Mouse (Mus musculus) megakaryocyte, adult 5-6 weeks (primary cell): Measurements from ENCODE around the gene Pik3cg. TPM values are rescaled to one million over a fixed set of nuclear protein-coding genes. Genes with fewer than 3 reads are reported as not detected.
"Not testable (repeated sequence)": the region's sequence is repeated elsewhere in the genome, so short reads cannot be mapped to it uniquely, and the experiment has no call there.

ENCODE experiments used
- ATAC-seq: 2 replicates; pipeline ENCODE4 v1.8.0; 2016; ENCODE audit warnings: mild to moderate bottlenecking, inconsistent platforms; ENCODE audit not compliant: poor library complexity, severe bottlenecking
- total RNA-seq, 2 experiments: library from RNA; stranded (forward) in 1 of 2; stranded (reverse) in 1 of 2; fragments of 153-499, 151-499 nt in 1 of 2; fragments of 221-1000, 200-1000 nt in 1 of 2; gene quantifications; 2 replicates each; pipeline versions ENCODE4 v1.2.3 to v1.2.4; 2015 to 2017

Gene Pik3cg
- total RNA-seq (2015) = 122 and 129 TPM in 2 replicates
- total RNA-seq (2017) = 57.3 and 67.7 TPM in 2 replicates

DNA sequence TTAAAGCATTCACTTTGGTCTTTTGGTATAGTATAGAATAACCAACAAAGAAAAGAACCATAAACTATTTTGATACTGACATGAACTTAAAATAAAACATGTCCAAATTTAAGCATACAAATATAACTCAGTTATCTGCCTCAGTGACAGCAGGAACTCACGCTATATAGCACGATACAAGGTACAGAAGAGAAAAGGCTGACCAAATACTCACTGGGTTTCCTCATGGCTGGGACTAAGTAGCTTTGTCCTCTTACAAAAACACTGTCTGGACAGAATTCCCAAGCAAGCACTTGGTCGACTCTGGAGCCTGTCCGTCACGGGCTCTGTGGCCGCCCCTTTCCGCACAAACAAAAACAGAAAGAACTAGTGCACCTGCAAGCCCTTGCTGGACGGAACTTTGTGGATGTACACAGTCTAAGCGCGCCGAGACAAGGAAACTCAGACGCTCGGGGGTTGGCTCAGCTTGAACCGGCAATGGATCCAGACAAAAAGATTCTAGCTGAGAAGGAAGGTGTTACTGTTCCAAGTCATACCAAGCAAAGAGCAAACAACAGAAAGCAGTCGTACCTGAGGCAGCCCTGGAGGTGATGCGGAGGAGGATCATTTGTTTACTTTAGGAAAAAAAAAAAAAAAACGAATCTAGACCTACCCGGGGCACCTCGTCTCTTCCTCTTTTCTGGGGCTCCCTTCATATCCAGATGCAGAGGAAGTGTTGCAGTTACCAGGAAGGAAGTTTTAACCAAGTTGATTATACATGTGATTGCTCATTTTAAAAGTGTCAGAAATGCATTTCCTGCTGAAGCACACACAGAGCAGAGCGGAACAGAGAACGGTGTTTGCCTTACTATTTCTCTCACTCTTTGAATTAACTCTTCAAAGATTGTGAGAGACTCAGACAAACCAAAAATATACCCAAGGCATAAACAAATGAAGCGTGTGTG lies at the start of gene Pik3cg:
Gene Pik3cg (minus strand): TSS at position 712 of the 944 bp plus-strand sequence.
- ATAC-seq = peak; percentile 82

DNA sequence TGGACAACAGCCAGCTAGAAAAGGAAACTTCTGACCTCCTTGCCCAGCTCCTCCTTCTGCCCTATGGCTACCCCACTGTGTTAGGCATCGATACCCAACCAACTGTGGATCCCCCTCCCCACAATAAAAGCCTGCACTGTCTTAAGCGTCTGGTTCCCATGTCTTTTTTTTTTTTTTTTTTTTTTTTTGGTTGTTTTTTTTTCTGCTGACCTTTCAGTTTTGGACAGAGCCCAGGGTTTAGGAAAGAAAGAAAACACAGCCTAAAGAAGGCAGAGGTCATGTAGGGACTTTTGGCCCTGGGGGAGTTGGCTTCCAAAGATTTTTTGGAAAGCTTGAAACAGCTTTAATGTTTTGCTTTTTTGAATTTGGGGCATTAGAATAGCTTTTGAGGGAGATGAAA lies 40.0 kb upstream of the Pik3cg start:
- ATAC-seq = no peak

DNA sequence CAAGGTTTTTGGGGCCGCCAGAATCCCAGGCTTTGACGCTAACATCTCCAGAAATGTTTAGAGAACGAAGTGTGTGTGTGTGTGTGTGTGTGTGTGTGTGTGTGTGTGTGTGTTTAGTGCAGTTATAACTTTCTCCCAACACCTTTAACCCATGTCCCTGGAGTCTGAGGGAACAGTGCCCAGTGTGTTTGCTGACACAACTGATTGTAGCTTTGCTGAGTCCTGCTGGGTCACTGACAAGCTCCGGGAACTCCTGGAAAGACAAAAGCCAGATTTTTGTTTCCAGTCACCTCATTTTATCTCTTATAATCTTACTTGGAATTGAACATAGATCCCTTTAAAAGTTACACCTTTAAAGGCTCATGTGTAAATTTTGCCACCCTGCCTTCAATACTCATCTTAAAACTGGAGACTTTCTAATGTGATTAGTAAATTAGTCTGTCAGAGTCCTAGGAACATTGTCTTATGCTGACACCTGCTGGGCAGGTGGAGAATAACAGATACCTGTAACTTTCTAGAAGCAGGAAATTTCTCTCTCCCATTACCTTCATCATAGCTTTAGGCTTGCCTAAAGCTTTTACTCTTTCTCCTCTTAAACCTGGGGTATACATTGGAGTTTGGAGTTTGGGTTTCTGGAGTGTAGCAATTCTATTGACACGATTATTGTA lies 37.2 kb upstream of the Pik3cg start:
- peak; percentile 50; the same call in 1 of the 2 replicates for ATAC-seq

DNA sequence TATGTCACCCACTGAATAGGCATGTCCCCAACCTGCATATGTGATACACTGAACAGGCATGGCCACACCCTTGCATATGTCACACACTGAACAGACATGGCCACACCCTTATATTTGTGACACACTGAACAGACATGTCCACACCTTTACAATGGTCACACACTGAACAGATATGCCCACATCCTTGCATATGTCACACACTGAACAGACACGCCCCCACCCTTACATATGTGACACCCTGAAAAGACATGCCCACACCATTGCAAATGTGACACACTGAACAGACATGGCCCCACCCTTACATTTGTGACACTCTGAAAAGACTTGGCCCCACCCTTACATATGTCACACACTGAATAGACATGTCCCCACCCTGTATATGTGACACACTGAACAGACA lies 35.1 kb upstream of the Pik3cg start:
- ATAC-seq = peak; percentile 52

DNA sequence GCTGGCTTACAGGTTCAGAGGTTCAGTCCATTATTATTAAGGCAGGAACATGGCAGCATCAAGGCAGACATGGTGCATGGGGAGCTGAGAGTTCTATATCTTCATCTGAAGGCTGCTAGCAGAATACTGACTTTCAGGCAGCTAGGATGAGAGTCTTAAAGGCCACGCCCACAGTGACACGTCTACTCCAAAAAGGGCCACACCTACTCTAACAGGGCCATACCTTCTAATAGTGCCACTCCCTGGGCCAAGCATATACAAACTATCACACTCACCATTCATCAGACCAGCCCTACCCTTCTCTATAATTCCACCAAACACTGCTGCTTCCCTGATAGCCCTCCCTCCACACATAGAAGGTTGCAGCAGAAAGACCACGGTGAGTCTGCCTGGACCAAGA lies 30.7 kb upstream of the Pik3cg start:
- ATAC-seq = not testable (repeated sequence)

DNA sequence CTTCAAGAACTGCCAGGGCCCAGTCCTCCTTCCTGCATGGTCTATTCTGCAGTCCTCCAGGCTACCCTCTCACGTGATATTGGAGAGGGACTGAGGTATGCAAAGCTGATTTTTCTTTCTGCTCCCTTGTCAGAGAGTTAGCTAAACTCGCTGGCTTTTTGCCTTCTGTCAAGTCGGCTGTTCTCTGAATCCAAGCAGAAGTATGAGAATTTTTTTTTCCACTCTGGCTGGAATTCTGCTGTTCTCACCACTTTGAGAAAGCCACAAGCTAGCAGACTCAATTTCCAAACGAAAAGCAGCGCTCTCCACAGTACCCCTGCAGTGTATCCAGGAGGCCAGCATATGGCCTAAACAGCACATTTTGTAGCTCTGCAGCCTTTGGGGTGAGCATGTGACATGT lies 30.0 kb upstream of the Pik3cg start:
- ATAC-seq = no peak

DNA sequence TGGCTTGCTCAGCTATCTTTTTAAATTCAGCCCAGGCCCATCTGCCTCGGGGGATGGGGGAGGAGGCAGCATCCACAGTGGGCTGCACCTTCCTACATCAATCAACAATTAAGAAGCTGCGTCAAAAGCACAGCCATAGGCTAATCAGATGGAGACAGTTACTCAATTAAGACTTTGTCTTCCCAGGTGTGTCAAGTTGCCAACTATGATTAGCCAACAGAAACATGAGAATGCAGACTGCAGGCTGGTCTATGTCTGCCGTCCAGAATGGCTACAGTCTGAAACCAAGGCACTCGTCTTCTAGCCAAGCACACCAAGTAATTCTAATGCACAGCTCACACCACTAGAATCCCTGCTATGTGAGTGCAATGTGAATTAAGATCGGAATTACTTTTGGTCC lies 29.4 kb upstream of the Pik3cg start:
- no peak for ATAC-seq

DNA sequence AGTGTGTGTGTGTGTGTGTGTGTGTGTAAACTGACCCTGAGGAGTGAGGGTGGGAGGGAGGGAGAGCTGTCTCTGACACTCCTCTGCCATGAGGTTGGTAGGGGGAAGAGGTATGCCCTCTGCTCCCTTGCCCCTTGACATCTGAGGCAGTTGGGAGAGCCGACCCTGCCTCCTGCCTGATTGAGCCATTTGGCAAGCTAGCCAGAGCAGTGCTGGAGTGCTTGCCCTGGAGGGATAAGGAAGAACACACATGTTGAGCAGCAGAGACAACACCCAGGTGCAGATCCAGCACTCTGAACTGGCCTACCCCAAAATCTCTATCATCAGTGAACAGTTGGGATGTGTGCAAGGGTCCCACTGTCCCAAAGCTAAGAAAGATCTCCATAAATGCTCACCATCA lies 28.7 kb upstream of the Pik3cg start:
- ATAC-seq = no peak

DNA sequence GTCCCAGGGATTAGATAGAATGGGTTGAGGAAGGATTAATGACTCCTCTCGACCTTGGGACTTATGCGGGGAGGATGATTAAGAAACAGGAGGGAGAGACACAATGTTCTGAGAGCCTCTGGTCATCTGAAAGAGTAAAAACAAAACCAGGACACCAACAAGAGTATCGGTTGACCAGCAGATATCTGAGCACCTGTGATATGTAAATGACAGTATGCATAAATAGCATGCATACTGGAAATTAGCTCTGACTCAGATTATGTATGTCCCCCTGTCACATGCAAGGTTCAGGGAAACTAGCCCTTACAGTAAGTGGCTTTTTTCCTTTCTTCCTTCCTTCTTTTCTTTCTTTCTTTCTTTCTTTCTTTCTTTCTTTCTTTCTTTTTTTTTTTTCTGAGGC lies 28.0 kb upstream of the Pik3cg start:
- no peak for ATAC-seq

DNA sequence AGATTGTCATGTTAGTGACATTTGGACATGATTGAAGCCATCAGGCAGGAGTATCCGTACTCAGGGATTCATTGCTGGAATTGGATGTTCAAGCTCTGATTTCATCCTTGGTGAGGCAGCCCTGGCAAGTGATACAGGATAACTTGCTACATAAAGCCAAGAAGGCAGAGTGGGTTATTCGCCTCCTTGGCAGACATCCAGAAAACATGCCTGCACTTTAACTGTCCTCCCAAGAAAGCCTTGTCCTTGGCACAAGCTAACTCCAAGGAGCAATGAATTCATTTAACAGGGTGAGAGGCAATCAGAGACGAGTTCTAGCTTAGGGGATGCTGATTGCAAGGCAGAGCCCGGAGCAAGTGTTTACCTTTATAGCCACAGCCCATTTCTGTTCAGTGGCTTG lies 25.4 kb upstream of the Pik3cg start:
- no peak for ATAC-seq

DNA sequence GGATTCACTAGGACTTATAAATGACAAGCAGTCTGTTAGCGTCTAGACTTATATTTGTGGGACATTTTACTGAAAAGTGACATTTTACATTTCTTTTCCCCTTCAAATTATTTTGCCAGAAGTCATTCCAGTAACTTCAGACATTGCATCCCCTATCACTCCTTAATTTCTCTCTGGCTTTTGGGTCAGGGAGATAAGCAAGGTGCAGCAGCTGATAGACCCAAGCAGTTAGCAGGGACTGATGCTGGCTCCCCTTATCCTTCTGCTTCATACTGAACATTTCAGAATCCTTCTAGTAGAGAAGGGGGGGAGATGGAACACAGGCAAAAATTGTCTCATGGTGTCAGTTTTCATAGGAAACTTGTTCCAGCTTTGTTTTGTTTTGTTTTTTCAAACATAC lies 22.9 kb upstream of the Pik3cg start:
- no peak for ATAC-seq

DNA sequence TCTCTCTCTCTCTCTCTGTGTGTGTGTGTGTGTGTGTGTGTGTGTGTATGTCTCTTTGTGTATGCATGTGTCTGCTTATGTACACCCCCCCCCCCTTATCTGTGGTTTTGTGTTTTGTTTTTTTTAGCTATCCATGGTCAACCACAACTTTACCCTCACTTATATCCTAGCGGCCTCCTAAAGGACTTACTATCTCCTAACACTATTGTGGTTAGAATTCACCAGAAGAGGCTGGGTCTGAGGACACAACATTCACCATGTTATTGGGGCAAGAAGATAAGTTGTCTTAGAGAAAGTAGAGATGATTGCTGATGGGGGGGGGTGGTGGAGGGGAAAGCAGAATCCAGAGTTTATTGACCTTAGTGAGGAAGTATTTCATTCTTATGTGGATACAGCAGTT lies 15.2 kb upstream of the Pik3cg start:
- ATAC-seq = no peak

DNA sequence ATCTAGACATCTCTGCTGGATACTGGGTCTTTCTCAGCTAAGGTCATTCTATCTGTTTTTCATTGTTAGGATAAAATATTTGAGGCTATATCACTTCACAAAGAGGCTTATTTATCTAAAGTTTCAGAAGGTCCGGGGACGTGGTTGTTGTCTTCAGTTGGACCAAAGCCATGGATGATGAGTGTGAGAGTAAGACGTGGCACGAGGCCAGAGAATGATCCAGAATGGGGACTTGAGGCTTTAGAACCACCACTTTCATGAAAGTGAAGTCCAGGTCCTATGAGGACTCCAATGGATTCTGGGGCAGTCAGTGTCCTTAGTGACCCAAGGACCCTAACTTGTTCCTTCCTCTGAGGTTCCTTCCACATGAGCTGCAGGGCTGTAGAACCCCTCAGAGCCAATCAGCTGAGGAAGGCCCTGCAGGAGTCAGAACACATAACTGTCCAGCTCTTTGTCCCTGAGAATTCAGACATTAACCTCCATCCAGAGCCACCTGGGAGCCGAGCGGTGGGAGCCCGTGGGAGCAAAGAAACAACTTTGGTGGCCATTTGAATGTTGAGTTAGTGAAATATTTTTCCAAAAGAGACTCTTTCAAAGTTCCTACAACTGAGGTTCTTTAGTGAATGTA lies 14.4 kb upstream of the Pik3cg start:
- no peak for ATAC-seq

DNA sequence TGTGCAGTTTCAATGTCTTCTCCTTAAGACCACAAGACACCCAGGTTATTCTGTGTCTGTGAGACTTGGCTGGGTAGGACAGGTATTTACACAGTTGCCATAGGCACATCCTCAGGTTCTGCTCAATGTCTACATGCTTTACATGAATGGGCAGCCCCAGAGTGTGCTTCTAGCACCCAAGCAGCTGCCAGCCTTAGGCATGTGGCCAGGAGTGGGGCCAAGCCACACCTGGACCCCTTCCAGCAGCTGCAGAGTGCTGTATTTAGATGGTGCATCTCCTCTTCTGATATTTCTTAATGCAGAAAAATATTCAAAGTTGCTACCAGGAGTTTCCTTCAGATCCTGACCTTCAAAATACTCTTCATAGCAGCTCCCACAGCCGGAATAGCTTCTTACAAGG lies 11.9 kb upstream of the Pik3cg start:
- no peak for ATAC-seq

DNA sequence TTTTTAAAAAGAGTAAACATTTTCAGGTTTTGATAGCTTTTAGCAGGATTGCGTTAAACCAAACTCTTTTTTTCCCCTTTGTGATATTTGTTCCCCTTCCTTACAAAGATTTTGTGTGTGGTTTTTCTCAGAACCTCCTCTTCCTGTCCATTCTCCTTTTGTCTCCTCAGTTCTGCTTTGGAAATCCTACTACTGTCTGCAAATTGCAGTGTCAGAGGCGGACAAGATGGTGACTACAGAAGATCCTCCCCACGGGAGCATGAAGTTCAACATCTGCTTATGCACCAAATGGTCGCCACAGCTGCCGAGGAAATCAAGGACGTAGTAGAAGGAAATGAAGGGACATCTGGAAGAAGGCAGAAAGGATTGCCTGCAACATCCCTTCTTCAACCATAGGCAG lies 6.7 kb upstream of the Pik3cg start:
- peak; percentile 91 for ATAC-seq

DNA sequence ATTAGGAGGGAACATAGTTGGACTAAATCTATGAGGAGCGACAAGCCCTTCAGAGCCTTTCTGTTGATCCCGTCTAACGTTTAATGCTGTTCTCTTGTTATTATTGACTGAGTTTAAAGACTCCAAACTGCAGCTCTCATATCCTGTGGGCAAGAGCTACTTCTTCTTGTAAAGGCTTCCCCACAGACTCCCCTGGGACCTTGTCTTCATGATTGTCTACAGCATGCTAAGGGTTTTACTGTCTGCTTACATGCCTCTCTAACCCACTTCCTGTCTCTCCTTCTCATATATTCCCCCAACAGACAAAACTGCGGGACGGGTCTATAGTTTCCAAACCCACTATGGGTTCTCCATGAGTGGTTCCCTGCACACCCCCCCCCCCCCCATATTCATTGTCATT lies 4.2 kb upstream of the Pik3cg start:
- ATAC-seq = no peak

DNA sequence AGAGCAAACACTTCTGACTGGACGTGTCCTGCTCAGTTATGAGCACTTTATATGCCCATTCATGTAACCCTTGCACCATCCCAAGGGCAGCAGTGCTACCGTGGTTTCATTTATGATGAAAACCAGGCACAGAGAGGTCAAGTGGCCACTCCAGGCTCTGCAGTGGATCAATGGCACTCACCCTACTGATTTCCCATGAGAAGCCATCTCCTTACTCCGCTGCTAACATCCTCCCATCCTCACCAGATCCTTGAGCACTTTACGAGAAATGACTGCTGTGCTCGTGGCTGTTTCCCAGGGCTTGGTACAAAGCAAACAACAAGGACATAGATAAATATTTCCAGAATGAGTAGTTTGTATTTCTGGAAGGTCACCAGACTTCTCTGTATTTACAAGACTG lies 3.7 kb upstream of the Pik3cg start:
- no peak for ATAC-seq

DNA sequence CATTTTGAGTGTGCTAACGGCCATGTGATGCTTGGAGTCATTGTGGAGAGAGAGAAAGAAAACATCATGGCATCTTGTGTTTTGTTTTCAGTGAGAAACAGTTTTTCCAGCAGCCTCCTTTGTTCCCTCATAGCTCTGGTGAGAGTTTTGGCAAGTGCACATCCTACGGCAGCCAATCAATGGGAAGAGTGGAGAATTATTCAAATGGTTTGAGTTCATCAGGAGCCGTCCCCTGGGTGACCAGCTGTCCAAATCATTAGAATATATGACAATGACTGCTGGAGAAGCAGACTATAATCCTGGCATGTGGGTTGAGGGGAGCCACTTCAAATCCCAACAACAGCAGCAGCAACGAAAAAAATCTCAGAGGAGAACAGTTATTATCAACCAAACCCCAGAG lies 2.8 kb upstream of the Pik3cg start:
- no peak for ATAC-seq

DNA sequence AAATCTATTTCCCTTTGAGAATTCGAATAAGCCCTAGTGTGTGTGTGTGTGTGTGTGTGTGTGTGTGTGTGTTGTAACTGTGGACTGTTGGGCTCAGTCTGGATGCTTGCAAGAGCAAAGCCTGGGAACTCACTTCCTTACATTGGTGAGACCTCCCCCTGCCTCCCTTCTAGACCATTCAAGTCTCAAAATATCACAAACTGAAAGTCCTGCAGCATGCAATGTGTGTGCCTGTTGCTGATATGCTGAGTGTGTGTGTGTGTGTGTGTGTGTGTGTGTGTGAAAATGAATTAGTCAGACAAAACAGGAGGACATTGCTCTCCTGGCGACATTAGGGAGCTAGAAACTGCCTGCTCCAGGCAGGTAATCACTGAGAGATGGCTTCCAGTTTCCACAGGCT lies 492 bp upstream of the Pik3cg start:
- ATAC-seq = peak; percentile 54

DNA sequence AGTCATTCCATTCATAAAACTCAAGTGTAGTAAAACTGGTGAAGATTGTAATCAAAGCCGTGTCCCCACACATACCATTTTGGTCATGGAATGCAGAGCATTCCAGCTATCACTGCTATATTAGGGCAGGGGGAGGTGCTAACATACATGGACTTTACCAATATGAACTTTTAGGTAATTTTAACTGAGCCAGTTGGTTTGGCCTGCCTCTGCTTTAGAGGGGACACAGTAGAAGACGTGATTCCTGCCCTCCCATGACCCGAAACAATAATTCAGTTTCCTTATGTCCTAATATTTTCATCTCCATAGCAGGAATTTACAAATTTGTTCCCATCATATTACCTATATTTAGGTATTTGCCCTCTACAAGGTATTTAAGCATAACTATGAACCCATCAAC lies 1.3 kb downstream of the Pik3cg start:
- 0 out of 2 replicates have a peak, but pooled peaks have one; percentile 11 for ATAC-seq

DNA sequence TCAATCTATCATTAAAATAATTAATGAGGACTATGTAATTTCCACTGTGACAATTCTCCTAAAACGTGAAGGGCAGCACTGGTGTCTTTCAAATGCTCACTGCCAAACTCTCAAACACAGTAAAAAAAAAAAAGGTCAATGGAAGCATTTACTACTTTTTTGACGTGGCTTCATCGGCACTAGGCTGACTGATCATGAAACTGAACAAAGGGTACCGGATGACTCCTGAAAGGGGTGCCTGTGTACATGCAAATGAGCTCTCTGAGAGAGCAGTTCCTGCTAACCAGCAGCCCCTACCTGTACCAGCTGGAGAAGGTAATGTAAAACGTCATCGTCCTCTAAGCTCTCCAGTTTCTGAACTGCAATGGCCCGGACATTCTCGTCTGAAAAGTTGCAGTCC lies 4.8 kb downstream of the Pik3cg start:
- ATAC-seq = no peak

DNA sequence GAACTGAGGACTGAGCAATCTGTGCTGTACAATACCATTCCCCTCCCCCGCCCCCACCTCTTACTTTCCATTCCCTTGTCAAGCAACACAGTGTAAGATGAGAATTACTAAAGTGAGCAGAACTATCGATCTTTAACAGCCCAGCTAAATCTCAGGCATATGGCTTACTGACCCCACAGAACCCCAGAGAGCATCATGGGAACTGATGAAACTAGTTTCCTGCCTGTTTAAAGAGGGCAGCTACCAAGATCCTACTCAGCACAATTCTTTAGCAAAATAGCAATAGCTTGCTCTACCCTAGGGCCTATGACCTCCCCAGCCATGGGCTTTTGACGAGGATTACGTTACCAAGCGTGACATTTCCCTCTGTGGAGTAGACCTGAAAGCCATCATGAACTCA lies 5.9 kb downstream of the Pik3cg start:
- no peak for ATAC-seq
